Mouse (Mus musculus): ENCODE measurements around the gene Plcxd2.

Plcxd2 gene

GRCm38 (mm10) chr16:46010153-46010905 lies at the start of gene Plcxd2:
Gene Plcxd2 (minus strand): TSS chr16:46010218.
- peak; percentile 85 for DNase-seq (ENCODE audit: low read depth)

- no peak for DNase-seq (ENCODE audit: low read depth)
Measured at GRCm38 (mm10) chr16:46046906-46047305, 36.9 kb upstream of the Plcxd2 start.

- DNase-seq (ENCODE audit: low read depth): no peak
Measured at GRCm38 (mm10) chr16:46036261-46036660, 26.2 kb upstream of the Plcxd2 start.

- no peak for DNase-seq (ENCODE audit: low read depth)
Measured at GRCm38 (mm10) chr16:46033896-46034295, 23.9 kb upstream of the Plcxd2 start.

- no peak for DNase-seq (ENCODE audit: low read depth)
Measured at GRCm38 (mm10) chr16:46022958-46023491, 13.0 kb upstream of the Plcxd2 start.

- DNase-seq (ENCODE audit: low read depth): peak; percentile 33
Measured at GRCm38 (mm10) chr16:46022189-46022928, 12.3 kb upstream of the Plcxd2 start.

- no peak for DNase-seq (ENCODE audit: low read depth)
Measured at GRCm38 (mm10) chr16:46021302-46021701, 11.3 kb upstream of the Plcxd2 start.

- no peak for DNase-seq (ENCODE audit: low read depth)
Measured at GRCm38 (mm10) chr16:46020396-46020795, 10.4 kb upstream of the Plcxd2 start.

- DNase-seq (ENCODE audit: low read depth): no peak
Measured at GRCm38 (mm10) chr16:46019799-46020198, 9.8 kb upstream of the Plcxd2 start.

GRCm38 (mm10) chr16:46019359-46019758 lies 9.3 kb upstream of the Plcxd2 start:
- no peak for DNase-seq (ENCODE audit: low read depth)

- no peak for DNase-seq (ENCODE audit: low read depth)
Measured at GRCm38 (mm10) chr16:46011696-46012095, 1.7 kb upstream of the Plcxd2 start.

GRCm38 (mm10) chr16:46010906-46011220 lies 845 bp upstream of the Plcxd2 start:
- peak; percentile 7 for DNase-seq (ENCODE audit: low read depth)

- peak; percentile 4 for DNase-seq (ENCODE audit: low read depth)
Measured at GRCm38 (mm10) chr16:46009717-46010116, 301 bp downstream of the Plcxd2 start.

GRCm38 (mm10) chr16:46008766-46009165 lies 1.3 kb downstream of the Plcxd2 start:
- DNase-seq (ENCODE audit: low read depth): no peak

GRCm38 (mm10) chr16:46008036-46008605 lies 1.9 kb downstream of the Plcxd2 start:
- no peak for DNase-seq (ENCODE audit: low read depth)

GRCm38 (mm10) chr16:46006261-46006660 lies 3.8 kb downstream of the Plcxd2 start:
- no peak for DNase-seq (ENCODE audit: low read depth)

GRCm38 (mm10) chr16:46001550-46002166 lies 8.4 kb downstream of the Plcxd2 start:
- DNase-seq (ENCODE audit: low read depth): no peak

GRCm38 (mm10) chr16:46000976-46001375 lies 9.0 kb downstream of the Plcxd2 start:
- DNase-seq (ENCODE audit: low read depth): no peak

- DNase-seq (ENCODE audit: low read depth): no peak
Measured at GRCm38 (mm10) chr16:45999374-46000191, 10.4 kb downstream of the Plcxd2 start.

- no peak for DNase-seq (ENCODE audit: low read depth)
Measured at GRCm38 (mm10) chr16:45998231-45998630, 11.8 kb downstream of the Plcxd2 start.

GRCm38 (mm10) chr16:45990901-45991676 lies 18.9 kb downstream of the Plcxd2 start:
- no peak for DNase-seq (ENCODE audit: low read depth)
